Comparison of ENCODE assay signal across 9 mouse cellular contexts in the genomic region with DNA sequence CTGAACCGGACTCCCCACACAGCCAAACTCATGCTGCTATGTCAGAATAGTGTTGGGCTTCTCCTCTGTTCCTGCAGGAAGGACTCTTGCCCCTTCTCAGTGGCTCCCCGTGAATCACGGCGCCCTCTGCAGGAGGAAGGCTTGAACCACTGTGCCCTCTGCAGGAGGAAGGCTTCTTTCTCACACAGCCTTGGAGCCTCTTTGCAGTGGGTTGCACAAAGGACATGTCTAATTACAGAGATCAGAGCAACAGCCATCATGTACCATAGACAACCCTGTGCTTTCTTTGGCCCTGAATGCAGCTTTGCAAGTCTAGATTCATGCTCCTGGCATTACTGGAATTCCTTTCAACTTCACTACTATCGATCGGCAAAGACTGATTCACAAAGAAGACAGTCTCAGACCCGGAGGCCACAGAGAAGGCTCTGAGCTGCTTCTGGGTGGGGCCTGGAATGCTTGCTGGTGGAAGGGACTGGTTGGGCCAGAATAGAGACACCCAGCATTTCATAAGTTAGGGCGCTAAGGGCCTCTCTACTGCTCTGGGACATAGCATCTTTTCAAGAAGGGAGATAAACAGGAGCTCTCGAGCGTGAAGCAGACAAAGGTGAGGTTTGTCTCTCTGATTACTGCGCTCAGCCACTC. TPM values are rescaled to one million over a fixed set of nuclear protein-coding genes. Genes with fewer than 3 reads are reported as not detected.
DNase-seq lines count a peak whose midpoint lies in the region; ATAC-seq and TF ChIP-seq lines count a peak whose summit lies in the region.
"Had no signal": no experiment of that assay in that cellular context is flagged by ENCODE, and none has a peak within 500 bp of the region (broad histone marks: within the 10 kb centered on the region; RNA-seq: fewer than 3 reads in every experiment).

No protein-coding gene starts in this region.

- no peaks in the 10 kb centered on the region; the same call in 1 of the 2 replicates for H3K27me3 ChIP-seq in forebrain, embryonic 10.5 days (ENCODE audit: poor library complexity, severe bottlenecking)
- H3K27me3 ChIP-seq in forebrain, embryonic 15.5 days = no peaks in the 10 kb centered on the region
- no peaks in the 10 kb centered on the region for H3K27me3 ChIP-seq in thymus, adult 2 months (ENCODE audit: control insufficient read depth, insufficient read depth, low read length)
- no peaks in the 10 kb centered on the region for H3K27me3 ChIP-seq in myocyte (ENCODE audit: control insufficient read depth, insufficient read depth, insufficient read length)
- H3K27me3 ChIP-seq: liver, embryonic 15.5 days had no signal

- H3K9me3 ChIP-seq in forebrain, embryonic 10.5 days = no peaks in the 10 kb centered on the region
- no peaks in the 10 kb centered on the region for H3K9me3 ChIP-seq in forebrain, embryonic 15.5 days
- H3K9me3 ChIP-seq: liver, embryonic 15.5 days had no signal

- peak; percentile 75; the same call in 1 of the 2 replicates for TF ChIP-seq CTCF in thymus, adult 2 months (IDR thresholded peaks at IDR 0.05; ENCODE audit: borderline replicate concordance, control insufficient read depth, extremely low read depth, insufficient read depth, low read length, poor library complexity)
- peak; percentile 87 for TF ChIP-seq CTCF in embryonic fibroblast, embryonic 13.5 days (IDR thresholded peaks at IDR 0.05; ENCODE audit: borderline replicate concordance, insufficient read depth, low read length)

- peak overlapping the region; percentile 79 for H3K27ac ChIP-seq in forebrain, embryonic 10.5 days
- H3K27ac ChIP-seq in forebrain, embryonic 15.5 days (replicated peaks) = no peak overlapping the region
- no peak overlapping the region for H3K27ac ChIP-seq in thymus, adult 2 months (ENCODE audit: control insufficient read depth, insufficient read depth, low read length)
- H3K27ac ChIP-seq in embryonic fibroblast, embryonic 13.5 days (ENCODE audit: insufficient read depth, low read length) = no peak overlapping the region
- H3K27ac ChIP-seq: liver, embryonic 15.5 days had no signal

- DNase-seq in forebrain, embryonic 10.5 days (ENCODE audit: extremely low spot score, low spot score) = peak; percentile 78
- DNase-seq in thymus, adult 2 months = peak; percentile 61
- no peak for DNase-seq in thymus, adult 18-20 months
- DNase-seq in kidney, postnatal 25 days = peak; percentile 60 to 70
- no peak for DNase-seq in T-cell, adult 2 months (ENCODE audit: low spot score)

- H3ac ChIP-seq in myocyte (ENCODE audit: control insufficient read depth, insufficient read length) = no peak overlapping the region

- 34% methylated on average over 11 of the region's 11 CpGs for WGBS in forebrain, embryonic 10.5 days
- WGBS in forebrain, embryonic 15.5 days = 24% methylated on average over 11 of the region's 11 CpGs
- 66% methylated on average over 11 of the region's 11 CpGs for WGBS in thymus, adult 2 months

- H3K79me2 ChIP-seq in myocyte (ENCODE audit: control insufficient read depth, insufficient read depth) = no peaks in the 10 kb centered on the region

- H3K9ac ChIP-seq in forebrain, embryonic 15.5 days (replicated peaks) = no peak overlapping the region
- H3K9ac ChIP-seq: liver, embryonic 15.5 days had no signal

- peak overlapping the region; percentile 8; the same call in 1 of the 2 replicates for H3K4me3 ChIP-seq in forebrain, embryonic 10.5 days
- no peak overlapping the region for H3K4me3 ChIP-seq in forebrain, embryonic 15.5 days
- H3K4me3 ChIP-seq in thymus, adult 2 months (ENCODE audit: control insufficient read depth, insufficient read depth, low read length) = no peak overlapping the region
- no peak overlapping the region for H3K4me3 ChIP-seq in embryonic fibroblast, embryonic 13.5 days (ENCODE audit: insufficient read depth, low read length)
- H3K4me3 ChIP-seq in myocyte = no peak overlapping the region
- H3K4me3 ChIP-seq: liver, embryonic 15.5 days had no signal

- no peak; the same call in 1 of the 2 replicates for ATAC-seq in forebrain, embryonic 15.5 days (replicated peaks)

- no peak overlapping the region for H3K4me2 ChIP-seq in forebrain, embryonic 15.5 days (replicated peaks)
- H3K4me2 ChIP-seq in myocyte (ENCODE audit: low read depth) = peak overlapping the region; percentile 33
- H3K4me2 ChIP-seq: liver, embryonic 15.5 days had no signal

- TF ChIP-seq POLR2A in thymus, adult 2 months (IDR thresholded peaks at IDR 0.05; ENCODE audit: control insufficient read depth, extremely low read depth, insufficient read depth, low read length, poor library complexity) = no peak
- no peak for TF ChIP-seq POLR2A in embryonic fibroblast, embryonic 13.5 days (IDR thresholded peaks at IDR 0.05; ENCODE audit: low read depth, low read length)
- TF ChIP-seq POLR2A in myocyte (IDR thresholded peaks at IDR 0.05; ENCODE audit: insufficient read length, low read depth) = no peak

- H3K4me1 ChIP-seq in forebrain, embryonic 10.5 days = peaks cover 64% of the 10 kb centered on the region
- H3K4me1 ChIP-seq in forebrain, embryonic 15.5 days = peaks cover 26% of the 10 kb centered on the region
- peaks cover 4% of the 10 kb centered on the region for H3K4me1 ChIP-seq in thymus, adult 2 months (replicated peaks; ENCODE audit: control insufficient read depth, insufficient read depth, low read length)
- peaks cover 13% of the 10 kb centered on the region; the same call in 1 of the 2 replicates for H3K4me1 ChIP-seq in embryonic fibroblast, embryonic 13.5 days (ENCODE audit: control insufficient read depth, insufficient read depth, low read length)

- H3K36me3 ChIP-seq in forebrain, embryonic 10.5 days (replicated peaks) = no peaks in the 10 kb centered on the region
- H3K36me3 ChIP-seq in forebrain, embryonic 15.5 days = no peaks in the 10 kb centered on the region
- H3K36me3 ChIP-seq in thymus, adult 2 months (ENCODE audit: control insufficient read depth, insufficient read depth, low read length) = no peaks in the 10 kb centered on the region
- no peaks in the 10 kb centered on the region for H3K36me3 ChIP-seq in myocyte (ENCODE audit: control insufficient read depth, insufficient read depth)
- H3K36me3 ChIP-seq: liver, embryonic 15.5 days had no signal

TF ChIP-seq in myocyte, 11 proteins besides CTCF, POLR2A, EP300 and RAD21:
- TF ChIP-seq POLR2AphosphoS2 (IDR thresholded peaks at IDR 0.05; ENCODE audit: insufficient read length, low read depth) = no peak
- no peak for TF ChIP-seq MYOD1 (IDR thresholded peaks at IDR 0.05; ENCODE audit: control insufficient read depth in 1 of 3, insufficient read length in 2 of 3, low read depth in 2 of 3)
- no peak for TF ChIP-seq USF1 (IDR thresholded peaks at IDR 0.05; ENCODE audit: low read depth)
- no peak for TF ChIP-seq MAX (IDR thresholded peaks at IDR 0.05; ENCODE audit: low read depth)
- no peak for TF ChIP-seq E2F4 (IDR thresholded peaks at IDR 0.05; ENCODE audit: insufficient read depth)
- no peak for TF ChIP-seq REST (IDR thresholded peaks at IDR 0.05; ENCODE audit: insufficient read depth, insufficient read length)
- no peak for TF ChIP-seq TCF3 (IDR thresholded peaks at IDR 0.05; ENCODE audit: insufficient read length, low read depth)
- no peak for TF ChIP-seq MYOG (IDR thresholded peaks at IDR 0.05; ENCODE audit: control insufficient read depth in 1 of 3, insufficient read depth in 1 of 3, insufficient read length in 2 of 3, low read depth in 2 of 3)
- no peak for TF ChIP-seq TCF12 (IDR thresholded peaks at IDR 0.05; ENCODE audit: insufficient read depth, poor library complexity, severe bottlenecking)
- no peak for TF ChIP-seq SRF (IDR thresholded peaks at IDR 0.05; ENCODE audit: control insufficient read depth, insufficient read length, low read depth)
- TF ChIP-seq CEBPB (IDR thresholded peaks at IDR 0.05; ENCODE audit: insufficient read depth, poor library complexity, severe bottlenecking) = no peak

RNA-seq across cellular contexts. Expression of gene Tex35, which starts 29.0 kb away (rescaled TPM):
- polyA plus RNA-seq in forebrain, embryonic 10.5 days (2016; fragmentation: Nextera tagmentation; extraction: Ambion mirVana) = not detected in 2 replicates
- not detected in 2 replicates for polyA plus RNA-seq in forebrain, embryonic 15.5 days (2015; fragmentation: Nextera tagmentation; extraction: Ambion mirVana)
- 0.31 TPM in 1 of 2 replicates, not detected in the other for polyA plus RNA-seq in thymus, adult 2 months (2012; rRNA removed)
- not detected in 2 replicates for polyA plus RNA-seq in embryonic fibroblast, embryonic 13.5 days (2011; ENCODE audit: insufficient read length, low read depth, missing spikeins)
- polyA plus RNA-seq in myocyte (2012; fragmentation: generic; extraction: Trizol) = 0.30 TPM
- polyA plus RNA-seq: liver, embryonic 15.5 days had no signal

Comparison
In these comparisons a context has a peak if more than half of its experiments do, and no peak if none do; other contexts are left out.
1. DNase-seq: peak in forebrain, embryonic 10.5 days (single experiment), thymus, adult 2 months (single experiment) and kidney, postnatal 25 days (2 of 2); none in thymus, adult 18-20 months (0 of 2) and T-cell, adult 2 months (single experiment).